Mouse (Mus musculus): ENCODE measurements around the gene Thap3.

Thap3 gene

GRCm38 (mm10) chr4:151988342-151989109 lies at the start of gene Thap3:
Gene Thap3 (minus strand): TSS chr4:151988997.
- DNase-seq (ENCODE audit: low read depth) = peak; percentile 86

GRCm38 (mm10) chr4:152038225-152038984 lies 49.6 kb upstream of the Thap3 start, which contains the start of gene Tas1r1:
Gene Tas1r1 (minus strand): TSS chr4:152038568.
- DNase-seq (ENCODE audit: low read depth) = no peak

- DNase-seq (ENCODE audit: low read depth) = peak; percentile 33
Observed at GRCm38 (mm10) chr4:152036464-152036863, 47.7 kb upstream of the Thap3 start.

- DNase-seq (ENCODE audit: low read depth) = no peak
Observed at GRCm38 (mm10) chr4:152032922-152033321, 44.1 kb upstream of the Thap3 start.

DNA sequence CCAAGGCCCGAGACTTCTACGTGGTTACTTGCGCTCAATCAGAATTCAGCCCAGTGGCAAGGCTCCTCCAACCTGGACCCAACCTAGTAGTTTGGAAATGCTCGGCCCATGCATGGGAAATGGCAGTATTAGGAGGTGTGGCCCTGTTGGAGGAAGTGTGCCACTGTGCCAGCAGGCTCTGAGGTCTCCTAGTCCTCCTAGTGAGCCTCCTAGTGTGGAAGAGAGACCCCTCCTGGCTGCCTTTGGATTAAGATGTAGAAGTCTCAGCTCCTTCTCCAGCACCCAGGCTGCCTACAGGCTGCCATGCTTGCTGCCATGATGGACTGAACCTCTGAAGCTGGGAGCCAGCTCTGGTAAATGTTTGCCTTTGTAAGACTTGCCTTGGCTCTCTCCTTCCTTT lies 41.2 kb upstream of the Thap3 start:
- DNase-seq (ENCODE audit: low read depth) = no peak

GRCm38 (mm10) chr4:152029087-152029486 lies 40.3 kb upstream of the Thap3 start:
- peak; percentile 52 for DNase-seq (ENCODE audit: low read depth)

GRCm38 (mm10) chr4:152028456-152028855 lies 39.7 kb upstream of the Thap3 start:
- no peak for DNase-seq (ENCODE audit: low read depth)

DNA sequence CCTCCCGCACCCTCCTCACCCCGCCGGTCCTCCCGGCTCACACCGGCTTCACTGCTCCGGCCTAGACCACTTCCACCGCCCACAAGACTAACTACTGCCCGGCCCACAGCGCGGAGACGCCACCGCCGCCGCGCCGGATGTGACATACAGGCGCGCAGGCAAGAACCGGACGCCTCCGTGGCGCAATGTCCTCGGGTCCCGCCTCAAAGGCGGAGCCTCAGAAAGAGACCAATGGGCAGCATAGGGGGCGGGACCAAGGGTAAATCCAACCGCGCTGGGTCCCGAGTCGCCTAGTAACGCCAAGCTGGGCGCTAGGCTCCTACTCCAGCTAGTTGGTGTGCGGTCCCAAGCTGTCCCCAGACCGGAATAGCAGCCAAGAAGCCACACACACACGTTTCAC lies 38.7 kb upstream of the Thap3 start, which contains the start of gene Zbtb48:
Gene Zbtb48 (minus strand): TSS at position 148 of the 400 bp plus-strand sequence.
- DNase-seq (ENCODE audit: low read depth) = peak; percentile 96

DNA sequence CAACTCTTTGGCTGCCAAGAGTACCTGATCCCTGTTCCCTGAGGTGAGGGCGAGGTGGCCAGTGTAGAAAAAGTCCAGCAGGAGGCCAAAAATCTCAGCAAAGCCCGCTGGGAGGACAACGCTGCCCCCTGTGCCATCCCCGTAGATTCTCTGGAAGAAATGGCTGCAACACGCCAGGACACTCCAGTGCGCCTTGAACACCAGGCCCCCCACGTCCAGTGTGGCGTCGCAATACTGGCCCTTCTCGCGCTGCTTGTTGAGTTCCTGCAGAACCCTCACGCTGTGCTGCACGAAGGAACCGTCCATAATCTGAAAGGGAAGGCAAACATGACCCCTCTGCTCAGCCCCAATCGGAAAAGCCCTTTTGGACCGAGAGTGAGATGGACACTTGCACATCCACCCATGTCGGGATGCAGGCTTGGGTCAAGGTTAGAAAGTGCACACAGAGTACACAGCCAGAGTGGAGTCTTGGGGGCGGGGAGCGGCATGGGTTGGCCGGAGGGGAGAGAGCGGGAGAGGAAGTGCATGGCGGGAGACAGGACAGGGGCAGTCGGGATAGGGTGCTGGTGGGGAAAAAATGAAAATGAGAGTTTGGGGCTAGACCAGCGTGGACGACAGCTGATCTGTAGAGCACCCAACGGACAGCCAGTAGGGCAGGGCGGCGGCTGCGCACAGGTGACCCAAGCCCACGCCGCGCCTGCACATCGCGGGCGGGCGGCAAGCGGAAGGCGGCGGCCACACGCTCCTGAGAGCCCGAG lies 38.1 kb upstream of the Thap3 start:
- no peak for DNase-seq (ENCODE audit: low read depth)

DNA sequence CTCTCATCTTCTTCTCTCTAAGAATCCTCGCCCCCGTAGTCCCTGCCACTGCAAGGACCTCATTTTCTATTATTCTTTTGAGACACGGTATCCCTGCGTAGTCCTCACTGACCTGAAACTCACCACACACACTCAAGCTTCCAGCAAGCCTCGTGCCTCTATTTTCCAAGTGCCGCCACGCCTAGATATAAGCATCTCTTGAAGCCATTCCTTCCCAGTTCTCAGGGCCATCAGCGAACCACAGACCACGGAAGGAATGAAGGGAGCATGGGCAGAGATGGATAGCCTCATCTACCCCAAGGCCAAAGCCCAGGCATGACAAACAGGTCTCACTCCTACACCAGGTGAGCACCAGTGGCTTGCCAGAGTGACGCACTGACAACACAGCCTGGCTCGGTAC lies 35.7 kb upstream of the Thap3 start:
- no peak for DNase-seq (ENCODE audit: low read depth)

- no peak for DNase-seq (ENCODE audit: low read depth)
Observed at GRCm38 (mm10) chr4:152022506-152022905, 33.7 kb upstream of the Thap3 start.

GRCm38 (mm10) chr4:152021568-152022097 lies 32.8 kb upstream of the Thap3 start:
- DNase-seq (ENCODE audit: low read depth) = no peak

DNA sequence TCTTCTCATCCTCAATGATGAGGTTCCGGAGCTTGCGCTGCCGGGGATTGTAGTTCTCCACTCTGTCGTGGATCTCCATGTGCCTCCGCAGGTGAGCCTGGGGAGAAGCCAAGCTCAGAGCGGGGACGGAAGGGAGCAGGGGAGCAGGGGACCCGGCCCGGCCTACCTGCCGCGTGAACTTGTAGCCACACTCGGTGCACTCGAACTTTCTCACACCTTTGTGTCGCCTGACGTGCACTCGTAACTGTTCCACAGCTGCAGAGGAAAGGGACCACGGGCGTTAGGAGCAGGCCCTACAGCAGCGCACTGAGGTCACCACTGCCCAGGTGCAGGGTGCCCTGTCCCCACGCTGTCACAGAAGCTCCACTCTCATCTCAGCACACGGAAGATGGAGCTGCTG lies 31.2 kb upstream of the Thap3 start:
- DNase-seq (ENCODE audit: low read depth) = no peak

GRCm38 (mm10) chr4:152019073-152019472 lies 30.3 kb upstream of the Thap3 start:
- DNase-seq (ENCODE audit: low read depth) = no peak

DNA sequence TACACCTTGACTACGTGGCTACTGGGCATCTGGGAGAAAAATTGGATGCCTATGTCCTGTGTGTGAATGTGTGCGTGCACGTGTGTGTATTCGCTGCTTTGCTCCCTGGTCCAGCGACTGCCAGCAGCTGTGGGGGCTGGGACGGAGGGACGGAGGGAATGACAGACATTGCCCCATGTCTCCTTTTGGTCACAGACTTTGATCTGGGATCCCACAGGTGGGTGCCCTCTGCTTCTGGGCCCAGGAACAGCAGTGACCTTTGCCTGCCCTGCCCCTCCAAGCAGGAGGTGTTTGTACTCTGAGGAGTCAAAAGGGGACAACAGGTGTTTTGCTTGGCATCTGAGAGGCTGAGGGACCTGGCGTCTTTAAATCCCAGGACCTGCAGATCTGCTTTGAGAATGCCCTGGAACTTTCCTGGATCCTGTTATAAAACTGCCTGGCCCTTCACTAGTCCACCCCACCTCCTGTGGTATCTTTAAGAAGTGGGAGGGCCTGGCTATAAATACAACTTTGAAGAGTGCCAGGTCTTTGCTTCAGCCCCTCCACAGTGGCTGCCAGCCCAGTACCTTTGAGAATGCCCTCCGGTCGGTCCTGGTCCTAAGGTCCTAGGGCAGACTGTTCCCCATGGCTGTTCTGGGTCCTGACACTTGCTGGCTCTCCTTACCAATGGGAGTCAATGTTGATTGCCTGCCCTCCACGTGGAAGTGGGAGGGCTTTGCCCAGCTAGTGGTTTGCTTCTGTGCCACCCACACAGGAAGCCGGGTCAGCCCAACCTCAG lies 24.4 kb upstream of the Thap3 start:
- no peak for DNase-seq (ENCODE audit: low read depth)

DNA sequence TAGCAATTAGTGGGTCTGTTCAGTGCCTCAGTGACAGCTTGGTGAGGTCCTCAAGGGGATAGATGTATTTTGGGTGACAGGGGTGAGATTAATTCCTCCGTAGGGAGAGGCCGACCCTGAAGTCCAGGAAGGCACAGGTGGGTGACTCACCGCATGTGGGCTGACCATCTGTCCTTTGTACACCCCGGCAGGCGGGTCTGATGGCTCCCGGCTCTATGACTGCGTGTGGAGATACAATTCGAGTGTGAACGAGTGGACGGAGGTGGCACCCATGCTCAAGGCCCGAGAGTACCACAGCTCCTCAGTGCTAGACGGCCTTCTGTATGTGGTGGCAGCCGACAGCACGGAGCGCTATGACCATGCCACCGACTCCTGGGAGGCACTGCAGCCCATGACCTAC lies 23.3 kb upstream of the Thap3 start:
- no peak for DNase-seq (ENCODE audit: low read depth)

DNA sequence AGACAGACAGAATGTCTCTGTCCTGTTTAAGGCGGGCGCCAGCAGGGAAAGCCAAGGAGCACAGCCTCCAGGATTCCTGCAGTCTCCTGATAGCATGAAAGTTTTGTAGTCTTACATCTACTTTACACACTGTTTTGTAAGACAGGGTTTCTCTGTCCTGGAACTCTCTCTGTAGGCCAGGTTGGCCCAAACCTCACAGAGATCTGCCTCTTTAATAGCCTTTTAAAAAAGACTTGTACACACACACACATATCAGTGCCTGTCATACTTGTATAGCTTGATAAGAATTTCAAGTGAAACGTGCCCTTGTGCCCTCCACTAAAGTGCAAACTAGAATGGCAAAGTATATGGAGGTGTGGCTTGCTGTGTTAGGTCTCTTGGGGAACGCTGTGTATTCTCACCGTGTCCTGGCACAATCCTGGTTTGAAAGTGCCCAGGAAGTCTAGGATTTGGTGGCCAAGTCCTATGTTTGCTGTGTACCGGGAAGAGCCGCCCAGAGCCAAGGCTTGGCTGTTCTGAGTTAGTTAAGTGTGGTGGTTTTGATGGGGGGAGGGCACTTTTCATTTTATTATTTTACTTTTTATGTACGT lies 22.5 kb upstream of the Thap3 start:
- no peak for DNase-seq (ENCODE audit: low read depth)

DNA sequence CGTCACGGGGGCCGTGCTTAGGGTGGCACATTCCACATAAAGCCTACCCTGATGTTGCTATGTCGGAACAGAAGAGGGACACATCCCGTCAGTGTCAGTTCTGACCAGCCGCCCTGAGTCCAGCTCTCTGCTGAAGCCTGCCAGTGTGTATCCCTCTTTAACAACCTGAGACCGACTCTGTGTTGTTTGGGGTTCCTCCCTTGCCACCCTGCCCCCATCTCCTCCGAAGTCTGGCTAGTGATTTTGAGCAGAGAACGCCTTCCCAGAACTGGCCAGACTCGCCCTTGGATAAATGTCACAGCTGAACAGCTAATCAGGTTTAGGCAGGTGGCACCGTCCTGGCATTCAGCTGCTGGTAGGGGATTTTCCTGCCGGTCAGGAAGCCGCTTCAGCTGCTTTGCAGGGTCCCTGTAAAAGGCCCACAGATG lies 21.9 kb upstream of the Thap3 start:
- DNase-seq (ENCODE audit: low read depth) = no peak

DNA sequence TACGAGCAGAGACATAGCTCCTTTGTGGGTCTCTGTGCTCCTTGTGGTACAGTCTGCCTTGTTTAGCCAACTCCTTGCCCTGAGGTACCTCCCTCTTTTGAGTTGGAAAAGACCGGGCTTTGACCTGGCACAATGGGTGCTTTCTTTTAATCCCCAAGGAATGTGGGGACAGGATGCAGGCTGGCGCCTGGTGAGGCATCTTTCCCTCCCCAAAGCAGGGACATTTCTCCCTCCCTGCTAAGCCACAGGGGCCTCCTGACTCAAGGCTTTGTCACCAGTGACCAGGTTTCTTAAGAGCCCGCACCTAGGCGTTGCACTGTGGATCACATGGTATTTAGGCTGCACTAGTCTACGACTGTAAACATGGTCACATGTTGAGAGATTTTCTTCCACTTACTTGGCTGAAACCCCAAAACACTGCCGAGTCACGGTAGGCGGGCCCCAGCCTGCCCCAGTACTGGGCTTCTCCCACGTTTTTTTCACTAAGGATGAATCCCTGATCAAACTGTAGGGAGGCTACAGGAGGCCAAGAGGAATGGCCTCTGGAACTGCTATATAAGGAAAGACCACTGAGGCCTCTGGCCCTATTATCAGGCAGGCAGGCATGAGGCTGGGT lies 21.4 kb upstream of the Thap3 start:
- DNase-seq (ENCODE audit: low read depth) = peak; percentile 44
